Mouse (Mus musculus) retina, postnatal 7 days (tissue): ENCODE data around the gene Cldn9.

Experiments used
- DNase-seq: peaks from one replicate; pipeline ENCODE4 v3.0.0-alpha.2; 2012; ENCODE audit warnings: low read depth, low spot score

Cldn9 gene

GRCm38 (mm10) chr17:23683856-23684672 lies at the start of gene Cldn9:
Gene Cldn9 (minus strand): TSS chr17:23684026.
- DNase-seq: no peak

GRCm38 (mm10) chr17:23730441-23730840 lies 46.6 kb upstream of the Cldn9 start:
- DNase-seq: no peak

GRCm38 (mm10) chr17:23726758-23727142 lies 42.9 kb upstream of the Cldn9 start:
- peak; percentile 57 for DNase-seq

- DNase-seq: peak; percentile 85
These were observed 42.4 kb upstream of the Cldn9 start, which contains the start of gene Pkmyt1 for GRCm38 (mm10) chr17:23725999-23726757. Gene Pkmyt1 (plus strand): TSS chr17:23726336.

- no peak for DNase-seq
These were observed 41.7 kb upstream of the Cldn9 start for GRCm38 (mm10) chr17:23725477-23725876.

- no peak for DNase-seq
These were observed 38.7 kb upstream of the Cldn9 start, which contains the start of gene 1520401A03Rik for GRCm38 (mm10) chr17:23722376-23723125. Gene 1520401A03Rik (minus strand): TSS chr17:23722783.

- DNase-seq: no peak
These were observed 38.1 kb upstream of the Cldn9 start for GRCm38 (mm10) chr17:23721886-23722285.

- DNase-seq: no peak
These were observed 35.6 kb upstream of the Cldn9 start for GRCm38 (mm10) chr17:23719455-23719854.

GRCm38 (mm10) chr17:23717003-23717402 lies 33.2 kb upstream of the Cldn9 start:
- DNase-seq: no peak

GRCm38 (mm10) chr17:23706212-23706611 lies 22.4 kb upstream of the Cldn9 start:
- DNase-seq: peak; percentile 72

GRCm38 (mm10) chr17:23705525-23706104 lies 21.8 kb upstream of the Cldn9 start:
- no peak for DNase-seq

GRCm38 (mm10) chr17:23704741-23705140 lies 20.9 kb upstream of the Cldn9 start:
- DNase-seq: no peak

GRCm38 (mm10) chr17:23703301-23703700 lies 19.5 kb upstream of the Cldn9 start:
- DNase-seq: no peak

GRCm38 (mm10) chr17:23700079-23700478 lies 16.3 kb upstream of the Cldn9 start:
- peak; percentile 78 for DNase-seq

- no peak for DNase-seq
These were observed 15.6 kb upstream of the Cldn9 start for GRCm38 (mm10) chr17:23699131-23700077.

GRCm38 (mm10) chr17:23695801-23696200 lies 12.0 kb upstream of the Cldn9 start:
- DNase-seq: no peak

GRCm38 (mm10) chr17:23694491-23694890 lies 10.7 kb upstream of the Cldn9 start:
- no peak for DNase-seq

GRCm38 (mm10) chr17:23683226-23683625 lies 600 bp downstream of the Cldn9 start:
- DNase-seq: no peak

- no peak for DNase-seq
These were observed 1.3 kb downstream of the Cldn9 start for GRCm38 (mm10) chr17:23682530-23682929.

GRCm38 (mm10) chr17:23682092-23682491 lies 1.7 kb downstream of the Cldn9 start:
- DNase-seq: no peak
